Mouse (Mus musculus) layer of hippocampus, adult 8-10 months (tissue): ENCODE measurements at regions not wholly inside any gene's neighbourhood (a gene's known extent, or its start where the extent isn't known, plus 50 kb on each side); places are given as distances from the start of the nearest gene placed in this dataset.

Source experiments
- DNase-seq, 2 experiments: peaks; one replicate each; pipeline ENCODE4 v3.0.0; 2022; ENCODE audit warnings: low spot score in 2 of 2

- DNase-seq, result no peak
Measured at GRCm38 (mm10) chr9:30772456-30772855, 149.8 kb downstream of the Adamts15 start.

GRCm38 (mm10) chr9:30770436-30771173 lies 151.6 kb downstream of the Adamts15 start:
- no peak for DNase-seq

GRCm38 (mm10) chr9:30769435-30769729 lies 152.9 kb downstream of the Adamts15 start:
- no peak for DNase-seq

- no peak for DNase-seq
Measured at GRCm38 (mm10) chr9:30768665-30769434, 153.4 kb downstream of the Adamts15 start.

- no peak for DNase-seq
Measured at GRCm38 (mm10) chr9:30766701-30767100, 155.6 kb downstream of the Adamts15 start.

GRCm38 (mm10) chr9:30766171-30766570 lies 156.1 kb downstream of the Adamts15 start:
- DNase-seq, result no peak

- no peak for DNase-seq
Measured at GRCm38 (mm10) chr9:30765017-30765569, 157.2 kb downstream of the Adamts15 start.

- DNase-seq, result no peak
Measured at GRCm38 (mm10) chr9:30762913-30763312, 159.3 kb downstream of the Adamts15 start.

GRCm38 (mm10) chr9:30758121-30758520 lies 164.1 kb downstream of the Adamts15 start:
- no peak for DNase-seq

GRCm38 (mm10) chr9:30757406-30757805 lies 164.8 kb downstream of the Adamts15 start:
- DNase-seq, result no peak

- DNase-seq, result no peak
Measured at GRCm38 (mm10) chr9:30756796-30757195, 165.5 kb downstream of the Adamts15 start.

- no peak for DNase-seq
Measured at GRCm38 (mm10) chr9:30755586-30755985, 166.7 kb downstream of the Adamts15 start.

- no peak for DNase-seq
Measured at GRCm38 (mm10) chr9:30754826-30755225, 167.4 kb downstream of the Adamts15 start.

- no peak for DNase-seq
Measured at GRCm38 (mm10) chr9:30743471-30743870, 178.8 kb downstream of the Adamts15 start.

GRCm38 (mm10) chr9:30742471-30743098 lies 179.7 kb downstream of the Adamts15 start:
- no peak for DNase-seq

- no peak for DNase-seq
Measured at GRCm38 (mm10) chr9:30731687-30732086, 190.6 kb downstream of the Adamts15 start.

- no peak for DNase-seq
Measured at GRCm38 (mm10) chr9:30723364-30724070, 198.7 kb downstream of the Adamts15 start.

- DNase-seq, result no peak
Measured at GRCm38 (mm10) chr9:30721861-30722260, 200.4 kb downstream of the Adamts15 start.

GRCm38 (mm10) chr9:30716421-30717170 lies 205.7 kb downstream of the Adamts15 start:
- peak; percentile 5 to 9 for DNase-seq

GRCm38 (mm10) chr9:30710131-30710530 lies 212.1 kb downstream of the Adamts15 start:
- DNase-seq, result no peak

GRCm38 (mm10) chr9:30699848-30700247 lies 222.4 kb downstream of the Adamts15 start:
- DNase-seq, result no peak
